Mouse (Mus musculus): ENCODE measurements at regions not wholly inside any gene's neighbourhood (a gene's known extent, or its start where the extent isn't known, plus 50 kb on each side); places are given as distances from the start of the nearest gene placed in this dataset.

GRCm38 (mm10) chr10:99383028-99383427 is 120.0 kb downstream of the Dusp6 start:
- H3K4me3 ChIP-seq (ENCODE audit: low read length): no peak overlapping the region
- H3K27me3 ChIP-seq (ENCODE audit: control insufficient read depth, insufficient read depth, low read depth, low read length): no peaks in the 10 kb centered on the region
- no peak overlapping the region for H3K4me2 ChIP-seq (ENCODE audit: low read depth, low read length)
- H3K9ac ChIP-seq (ENCODE audit: low read length): no peak overlapping the region
- H3K4me1 ChIP-seq (replicated peaks; ENCODE audit: control insufficient read depth, insufficient read depth, low read length): no peaks in the 10 kb centered on the region; the same call in 1 of the 2 replicates
- no peaks in the 10 kb centered on the region for H3K36me3 ChIP-seq (ENCODE audit: control insufficient read depth, insufficient read depth, low read length)
- WGBS: 46% methylated on average over 4 of the region's 4 CpGs
- H3K27ac ChIP-seq (ENCODE audit: low read length): no peak overlapping the region
- ATAC-seq (ENCODE audit: low read depth): no peak
- H3K9me3 ChIP-seq (ENCODE audit: control insufficient read depth, low read length): no peaks in the 10 kb centered on the region

DNA sequence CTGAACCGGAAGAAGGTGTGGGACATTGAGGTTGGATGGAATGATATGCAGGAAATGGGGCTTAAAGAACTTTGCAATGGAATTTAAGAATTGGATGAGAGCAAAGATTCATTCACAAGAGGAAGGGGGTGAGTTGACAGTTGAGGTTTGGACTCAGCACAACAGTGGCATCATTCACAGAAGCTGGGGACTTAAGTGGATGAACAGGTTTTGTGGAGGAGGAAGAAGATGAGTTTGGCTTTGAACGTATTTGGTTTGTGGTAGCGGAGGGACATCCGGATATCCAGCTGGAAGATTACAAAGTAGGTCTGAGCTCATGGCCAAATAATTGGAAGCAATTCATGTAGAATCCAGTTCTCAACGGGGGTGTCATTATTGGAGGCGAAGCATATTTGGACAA is 121.3 kb downstream of the Dusp6 start:
- Histone ChIP-seq H3K9me3 (ENCODE audit: control insufficient read depth, low read length) (no peaks in the 10 kb centered on the region), H3K4me1 (replicated peaks; ENCODE audit: control insufficient read depth, insufficient read depth, low read length) (no peaks in the 10 kb centered on the region)

DNA sequence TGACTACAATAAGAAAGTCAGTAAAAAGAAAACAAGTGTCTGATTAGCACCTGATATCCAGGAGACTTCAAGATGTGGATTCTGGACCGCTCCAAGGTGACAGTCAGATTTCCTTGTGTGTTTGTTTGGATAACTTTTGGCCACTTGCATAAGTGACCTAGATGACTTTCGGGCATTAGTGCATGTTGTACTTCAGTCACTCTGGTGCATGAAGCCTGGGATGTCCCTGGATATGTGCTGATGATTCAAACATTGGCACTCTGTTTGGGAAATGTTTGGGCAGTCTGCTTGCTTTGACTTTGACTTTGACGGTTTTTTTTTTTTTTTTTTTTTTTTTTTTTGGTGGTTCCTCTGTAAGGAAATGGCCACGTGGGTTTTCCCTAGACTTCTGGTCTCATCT is 121.8 kb downstream of the Dusp6 start:
- Histone ChIP-seq H3K4me3 (ENCODE audit: low read length) (no peak overlapping the region), H3K4me2 (ENCODE audit: low read depth, low read length) (no peak overlapping the region), H3K9me3 (ENCODE audit: control insufficient read depth, low read length) (no peaks in the 10 kb centered on the region), H3K4me1 (replicated peaks; ENCODE audit: control insufficient read depth, insufficient read depth, low read length) (no peaks in the 10 kb centered on the region), H3K27ac (ENCODE audit: low read length) (no peak overlapping the region), H3K9ac (ENCODE audit: low read length) (no peak overlapping the region), H3K27me3 (ENCODE audit: control insufficient read depth, insufficient read depth, low read depth, low read length) (no peaks in the 10 kb centered on the region), H3K36me3 (ENCODE audit: control insufficient read depth, insufficient read depth, low read length) (no peaks in the 10 kb centered on the region)
- WGBS: 57% methylated on average over 4 of the region's 4 CpGs
- ATAC-seq (ENCODE audit: low read depth): no peak

More for the DNA sequence above, 121.3 kb downstream of the Dusp6 start:
- no peaks in the 10 kb centered on the region for H3K27me3 ChIP-seq (ENCODE audit: control insufficient read depth, insufficient read depth, low read depth, low read length)
- H3K4me2 ChIP-seq (ENCODE audit: low read depth, low read length): no peak overlapping the region
- H3K36me3 ChIP-seq (ENCODE audit: control insufficient read depth, insufficient read depth, low read length): no peaks in the 10 kb centered on the region
- WGBS: 66% methylated on average over 6 of the region's 6 CpGs
- no peak for ATAC-seq (ENCODE audit: low read depth)
- H3K27ac ChIP-seq (ENCODE audit: low read length): no peak overlapping the region
- no peak overlapping the region for H3K4me3 ChIP-seq (ENCODE audit: low read length)
- no peak overlapping the region for H3K9ac ChIP-seq (ENCODE audit: low read length)

GRCm38 (mm10) chr10:99385854-99386253 is 122.8 kb downstream of the Dusp6 start:
- Histone ChIP-seq H3K36me3 (ENCODE audit: control insufficient read depth, insufficient read depth, low read length) (no peaks in the 10 kb centered on the region), H3K9ac (ENCODE audit: low read length) (no peak overlapping the region), H3K9me3 (ENCODE audit: control insufficient read depth, low read length) (no peaks in the 10 kb centered on the region), H3K27ac (ENCODE audit: low read length) (no peak overlapping the region), H3K4me3 (ENCODE audit: low read length) (no peak overlapping the region), H3K4me2 (ENCODE audit: low read depth, low read length) (no peak overlapping the region), H3K27me3 (ENCODE audit: control insufficient read depth, insufficient read depth, low read depth, low read length) (no peaks in the 10 kb centered on the region), H3K4me1 (replicated peaks; ENCODE audit: control insufficient read depth, insufficient read depth, low read length) (no peaks in the 10 kb centered on the region)
- WGBS: 76% methylated on average over 6 of the region's 6 CpGs
- ATAC-seq (ENCODE audit: low read depth): no peak

- H3K9me3 ChIP-seq (ENCODE audit: control insufficient read depth, low read length): no peaks in the 10 kb centered on the region
- 78% methylated on average over 7 of the region's 7 CpGs for WGBS
Observed at GRCm38 (mm10) chr10:99388526-99388925, 125.5 kb downstream of the Dusp6 start.

GRCm38 (mm10) chr10:99388986-99389385 is 126.0 kb downstream of the Dusp6 start:
- no peaks in the 10 kb centered on the region for H3K9me3 ChIP-seq (ENCODE audit: control insufficient read depth, low read length)
- no peak overlapping the region for H3K4me3 ChIP-seq (ENCODE audit: low read length)
- ATAC-seq (ENCODE audit: low read depth): no peak
- no peaks in the 10 kb centered on the region for H3K36me3 ChIP-seq (ENCODE audit: control insufficient read depth, insufficient read depth, low read length)
- 89% methylated on average over 8 of the region's 8 CpGs for WGBS
- no peaks in the 10 kb centered on the region for H3K4me1 ChIP-seq (replicated peaks; ENCODE audit: control insufficient read depth, insufficient read depth, low read length)
- no peak overlapping the region for H3K9ac ChIP-seq (ENCODE audit: low read length)
- H3K27ac ChIP-seq (ENCODE audit: low read length): no peak overlapping the region
- no peak overlapping the region for H3K4me2 ChIP-seq (ENCODE audit: low read depth, low read length)
- H3K27me3 ChIP-seq (ENCODE audit: control insufficient read depth, insufficient read depth, low read depth, low read length): no peaks in the 10 kb centered on the region

More at GRCm38 (mm10) chr10:99388526-99388925, 125.5 kb downstream of the Dusp6 start:
- Histone ChIP-seq H3K4me1 (replicated peaks; ENCODE audit: control insufficient read depth, insufficient read depth, low read length) (no peaks in the 10 kb centered on the region), H3K9ac (ENCODE audit: low read length) (no peak overlapping the region), H3K36me3 (ENCODE audit: control insufficient read depth, insufficient read depth, low read length) (no peaks in the 10 kb centered on the region), H3K27ac (ENCODE audit: low read length) (no peak overlapping the region), H3K4me3 (ENCODE audit: low read length) (no peak overlapping the region), H3K4me2 (ENCODE audit: low read depth, low read length) (no peak overlapping the region), H3K27me3 (ENCODE audit: control insufficient read depth, insufficient read depth, low read depth, low read length) (no peaks in the 10 kb centered on the region)
- ATAC-seq (ENCODE audit: low read depth): no peak

- WGBS: 67% methylated on average over 7 of the region's 7 CpGs
- Histone ChIP-seq H3K27me3 (ENCODE audit: control insufficient read depth, insufficient read depth, low read depth, low read length) (no peaks in the 10 kb centered on the region), H3K4me3 (ENCODE audit: low read length) (no peak overlapping the region), H3K9ac (ENCODE audit: low read length) (no peak overlapping the region), H3K4me2 (ENCODE audit: low read depth, low read length) (no peak overlapping the region), H3K36me3 (ENCODE audit: control insufficient read depth, insufficient read depth, low read length) (no peaks in the 10 kb centered on the region), H3K4me1 (replicated peaks; ENCODE audit: control insufficient read depth, insufficient read depth, low read length) (no peaks in the 10 kb centered on the region), H3K9me3 (ENCODE audit: control insufficient read depth, low read length) (no peaks in the 10 kb centered on the region), H3K27ac (ENCODE audit: low read length) (no peak overlapping the region)
- no peak for ATAC-seq (ENCODE audit: low read depth)
Observed at GRCm38 (mm10) chr10:99390609-99391183, 127.7 kb downstream of the Dusp6 start.

DNA sequence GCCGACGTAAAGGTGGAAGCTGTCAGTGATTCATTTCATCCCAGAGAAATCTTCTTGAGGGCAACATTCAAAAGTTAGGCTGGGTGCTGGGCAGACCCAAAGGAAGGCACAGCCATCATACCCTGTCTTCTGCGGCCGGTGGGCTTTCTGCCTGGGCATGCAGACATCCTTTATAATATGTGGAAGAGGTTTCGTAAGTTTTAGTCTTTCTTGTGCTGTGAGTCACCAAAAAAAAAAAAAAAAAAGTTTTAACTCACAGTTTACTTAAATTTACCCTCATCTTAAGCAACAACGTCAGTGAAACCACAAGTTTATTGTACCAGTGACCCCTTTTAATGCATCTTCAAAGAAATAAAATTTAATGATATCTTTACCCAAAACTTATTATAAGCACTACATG is 128.7 kb downstream of the Dusp6 start:
- Histone ChIP-seq H3K9ac (ENCODE audit: low read length) (no peak overlapping the region), H3K4me2 (ENCODE audit: low read depth, low read length) (no peak overlapping the region), H3K9me3 (ENCODE audit: control insufficient read depth, low read length) (no peaks in the 10 kb centered on the region), H3K27me3 (ENCODE audit: control insufficient read depth, insufficient read depth, low read depth, low read length) (no peaks in the 10 kb centered on the region), H3K27ac (ENCODE audit: low read length) (no peak overlapping the region), H3K4me1 (replicated peaks; ENCODE audit: control insufficient read depth, insufficient read depth, low read length) (no peaks in the 10 kb centered on the region), H3K4me3 (ENCODE audit: low read length) (no peak overlapping the region), H3K36me3 (ENCODE audit: control insufficient read depth, insufficient read depth, low read length) (no peaks in the 10 kb centered on the region)
- 68% methylated on average over 6 of the region's 6 CpGs for WGBS
- no peak for ATAC-seq (ENCODE audit: low read depth)

- Histone ChIP-seq H3K4me1 (replicated peaks; ENCODE audit: control insufficient read depth, insufficient read depth, low read length) (no peaks in the 10 kb centered on the region), H3K36me3 (ENCODE audit: control insufficient read depth, insufficient read depth, low read length) (no peaks in the 10 kb centered on the region), H3K4me3 (ENCODE audit: low read length) (no peak overlapping the region), H3K27me3 (ENCODE audit: control insufficient read depth, insufficient read depth, low read depth, low read length) (no peaks in the 10 kb centered on the region), H3K4me2 (ENCODE audit: low read depth, low read length) (no peak overlapping the region), H3K27ac (ENCODE audit: low read length) (no peak overlapping the region), H3K9ac (ENCODE audit: low read length) (no peak overlapping the region), H3K9me3 (ENCODE audit: control insufficient read depth, low read length) (no peaks in the 10 kb centered on the region)
- ATAC-seq (ENCODE audit: low read depth): no peak
- WGBS: 65% methylated on average over 5 of the region's 5 CpGs
Observed at GRCm38 (mm10) chr10:99392979-99393378, 129.9 kb downstream of the Dusp6 start.

DNA sequence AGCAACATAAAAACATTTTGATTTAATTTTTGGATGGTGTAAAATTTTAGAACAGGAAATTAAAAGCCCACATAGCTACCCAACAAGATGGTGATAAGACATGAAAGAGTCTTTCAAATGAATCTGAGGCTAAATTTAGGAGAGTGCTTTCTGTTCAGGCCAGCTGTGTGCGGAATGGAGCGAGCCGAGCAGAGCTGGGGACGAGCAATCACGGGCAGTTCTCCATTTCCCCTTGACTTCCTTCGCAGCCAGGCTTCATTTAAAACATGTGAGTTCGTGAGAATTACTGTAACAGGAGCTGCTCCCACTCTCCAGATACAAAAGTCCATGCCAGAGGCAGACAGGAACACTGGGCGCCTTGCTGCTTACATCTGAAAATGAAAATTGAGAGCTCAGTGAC is 130.5 kb downstream of the Dusp6 start:
- H3K27ac ChIP-seq (ENCODE audit: low read length): no peak overlapping the region
- ATAC-seq (ENCODE audit: low read depth): no peak
- WGBS: 44% methylated on average over 8 of the region's 8 CpGs
- no peaks in the 10 kb centered on the region for H3K27me3 ChIP-seq (ENCODE audit: control insufficient read depth, insufficient read depth, low read depth, low read length)
- no peak overlapping the region for H3K9ac ChIP-seq (ENCODE audit: low read length)
- no peak overlapping the region for H3K4me3 ChIP-seq (ENCODE audit: low read length)
- H3K4me2 ChIP-seq (ENCODE audit: low read depth, low read length): no peak overlapping the region
- no peaks in the 10 kb centered on the region for H3K36me3 ChIP-seq (ENCODE audit: control insufficient read depth, insufficient read depth, low read length)
- H3K9me3 ChIP-seq (ENCODE audit: control insufficient read depth, low read length): no peaks in the 10 kb centered on the region
- no peaks in the 10 kb centered on the region for H3K4me1 ChIP-seq (replicated peaks; ENCODE audit: control insufficient read depth, insufficient read depth, low read length)

All from lung, embryonic 16.5 days (tissue).